Mouse (Mus musculus) urinary bladder, postnatal 10 days (tissue): ENCODE results near the gene Trim47.

Experiments
- DNase-seq: peaks from one replicate; pipeline ENCODE4 v3.0.0; 2022; ENCODE audit warnings: low spot score

Trim47 gene

GRCm38 (mm10) chr11:116061641-116062415 lies 65.2 kb downstream of the Trim47 start:
- DNase-seq: no peak

DNA sequence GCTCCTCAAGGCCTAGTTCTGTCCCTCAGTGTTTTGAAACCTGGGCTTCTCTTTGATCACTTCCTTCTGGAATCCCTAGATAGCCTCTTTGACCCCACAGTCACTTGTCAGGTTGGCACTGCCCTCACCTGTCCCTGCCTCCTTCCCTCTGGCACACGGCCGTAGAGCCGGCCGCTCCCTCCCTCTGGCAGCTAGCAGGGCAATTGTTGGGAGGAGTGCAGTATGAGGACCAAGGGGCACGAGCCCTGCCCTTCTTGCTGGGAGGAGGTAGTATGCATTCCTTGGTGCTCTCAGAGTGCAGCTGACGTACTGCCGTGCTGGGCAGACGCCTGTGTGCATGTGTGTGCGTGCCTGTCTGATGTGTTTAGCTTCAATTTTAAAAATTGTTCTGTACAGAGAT lies 66.4 kb downstream of the Trim47 start:
- DNase-seq: no peak

DNA sequence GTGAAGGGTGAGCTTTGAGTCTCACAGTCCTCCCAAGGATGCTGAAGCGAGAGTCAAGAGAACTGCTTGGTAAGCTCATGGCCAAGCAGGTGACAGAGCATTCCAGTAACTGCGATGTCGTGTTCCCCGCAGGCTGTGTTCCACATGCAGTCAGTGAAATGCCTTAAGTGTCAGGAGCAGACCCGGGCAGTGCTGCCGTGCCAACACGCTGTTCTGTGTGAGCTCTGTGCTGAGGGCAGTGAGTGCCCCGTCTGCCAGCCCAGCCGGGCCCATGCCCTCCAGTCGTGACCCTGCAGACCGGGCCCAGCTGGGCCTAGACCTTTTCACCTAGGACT lies 67.4 kb downstream of the Trim47 start:
- no peak for DNase-seq

- no peak for DNase-seq
These were observed 67.9 kb downstream of the Trim47 start for GRCm38 (mm10) chr11:116058868-116059690.

DNA sequence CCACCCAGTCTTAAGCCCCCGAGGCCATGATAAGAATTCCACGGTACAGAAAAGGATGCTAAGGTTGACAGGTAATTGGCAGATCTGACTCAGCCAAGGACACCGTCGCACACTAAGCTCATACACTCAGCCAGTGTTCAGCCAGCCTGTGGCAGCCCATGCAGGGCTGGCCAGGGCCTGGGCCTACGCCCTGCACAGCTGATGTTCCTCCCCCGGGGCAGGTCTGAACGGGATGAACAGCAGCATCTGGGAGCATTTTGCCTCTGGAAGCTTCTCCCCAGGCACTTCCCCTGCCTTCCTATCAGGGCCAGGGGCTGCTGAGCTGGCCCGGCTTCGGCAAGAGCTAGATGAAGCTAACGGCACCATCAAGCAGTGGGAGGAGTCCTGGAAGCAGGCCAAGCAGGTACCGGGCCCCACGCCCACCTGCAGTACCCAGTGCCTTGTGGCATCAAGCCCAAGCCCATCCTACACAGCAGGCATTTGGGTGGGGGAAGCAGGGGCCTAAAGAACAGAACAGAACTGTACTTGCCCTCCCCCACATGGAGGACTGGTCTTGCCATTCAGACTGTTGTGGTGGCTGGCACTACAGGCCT lies 68.9 kb downstream of the Trim47 start:
- no peak for DNase-seq

- DNase-seq: no peak
These were observed 69.7 kb downstream of the Trim47 start for GRCm38 (mm10) chr11:116057237-116057881.

DNA sequence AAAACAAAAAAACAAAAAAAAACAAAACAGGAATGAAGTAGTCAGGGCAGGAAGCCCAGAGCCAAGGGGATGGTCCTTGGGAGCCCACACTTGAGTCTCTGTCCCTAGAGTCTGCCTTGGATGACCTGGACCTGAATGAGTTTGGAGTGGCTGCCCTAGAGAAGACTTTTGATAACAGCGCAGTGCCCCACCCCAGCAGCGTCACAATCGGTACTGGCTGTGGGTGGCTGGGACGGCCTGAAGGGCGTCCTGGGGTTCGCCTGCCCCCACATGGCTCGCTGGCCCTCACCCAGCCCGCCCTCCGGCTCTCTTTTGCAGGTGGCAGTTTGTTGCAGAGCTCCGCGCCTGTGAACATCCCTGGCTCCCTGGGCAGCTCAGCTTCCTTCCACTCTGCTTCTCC lies 71.1 kb downstream of the Trim47 start:
- no peak for DNase-seq
